Mouse (Mus musculus) embryonic facial prominence, embryonic 15.5 days (tissue): Measurements from ENCODE around the gene Fam186b. TPM values are rescaled to one million over a fixed set of nuclear protein-coding genes. Genes with fewer than 3 reads are reported as not detected.

ENCODE experiments used
- ATAC-seq: fragments of 200-750 bp; cut with Nextera tagmentation; 2 replicates; pipeline ENCODE4 v1.8.0; 2017; ENCODE audit warnings: low read depth, moderate TSS enrichment; ENCODE audit not compliant: insufficient number of reproducible peaks, low FRiP score, low TSS enrichment
- H3K27ac ChIP-seq: fragments of 300-500 bp; sonication (generic); replicated peaks from 2 replicates; pipeline ENCODE4 v1.5.1; 2015; ENCODE audit warnings: mild to moderate bottlenecking, inconsistent platforms
- H3K27me3 ChIP-seq: fragments of 300-500 bp; sonication (generic); 2 replicates; pipeline ENCODE4 v1.6.1; 2015; ENCODE audit warnings: inconsistent platforms
- H3K36me3 ChIP-seq: fragments of 300-500 bp; sonication (generic); 2 replicates; pipeline ENCODE4 v1.6.1; 2015; ENCODE audit warnings: mild to moderate bottlenecking, inconsistent platforms
- H3K4me1 ChIP-seq: fragments of 300-500 bp; sonication (generic); 2 replicates; pipeline ENCODE4 v1.6.1; 2015; ENCODE audit warnings: inconsistent platforms
- H3K4me2 ChIP-seq: fragments of 300-500 bp; sonication (generic); replicated peaks from 2 replicates; pipeline ENCODE4 v1.6.1; 2015; ENCODE audit warnings: mild to moderate bottlenecking, inconsistent platforms
- H3K4me3 ChIP-seq: fragments of 300-500 bp; sonication (generic); replicated peaks from 2 replicates; pipeline ENCODE4 v1.5.1; 2015; ENCODE audit warnings: mild to moderate bottlenecking, inconsistent platforms
- H3K9ac ChIP-seq: fragments of 300-500 bp; sonication (generic); 2 replicates; pipeline ENCODE4 v1.6.1; 2015; ENCODE audit warnings: inconsistent platforms
- H3K9me3 ChIP-seq: fragments of 300-500 bp; sonication (generic); replicated peaks from 2 replicates; pipeline ENCODE4 v1.6.1; 2016; ENCODE audit warnings: inconsistent platforms
- WGBS: fragments of 180-500 bp; shearing (Covaris S2); methylation state at CpG from one replicate; pipeline ENCODE4 v1.1.7; 2015; 5-methylcytosine and 5-hydroxymethylcytosine counted together
- polyA plus RNA-seq: library from polyadenylated mRNA; unstranded; fragments of >200 nt; fragmentation: Nextera tagmentation; extraction: Ambion mirVana; gene quantifications from 2 replicates; pipeline ENCODE4 v1.2.1, GENCODE M21; 2015

Gene Fam186b
- polyA plus RNA-seq: 0.14 and 0.27 TPM in 2 replicates

- no peaks in the 10 kb centered on the region for H3K27me3 ChIP-seq
- peak within 1 kb of the TSS; percentile 73 for H3K4me3 ChIP-seq
- H3K4me1 ChIP-seq: peaks cover 17% of the 10 kb centered on the region; the same call in 1 of the 2 replicates
- ATAC-seq: no peak; the same call in 1 of the 2 replicates
- WGBS: under 1% methylated on average over 17 of the region's 17 CpGs
- no peaks in the 10 kb centered on the region for H3K36me3 ChIP-seq
- peak within 1 kb of the TSS; percentile 51 for H3K9ac ChIP-seq
- H3K4me2 ChIP-seq: peak within 1 kb of the TSS; percentile 73
- no peaks in the 10 kb centered on the region for H3K9me3 ChIP-seq
- peak within 1 kb of the TSS; percentile 93 for H3K27ac ChIP-seq
Observed at GRCm38 (mm10) chr15:99295484-99295981, at the start of gene Fam186b. TSS of gene Fam186b (minus strand) at chr15:99295888.

GRCm38 (mm10) chr15:99344961-99345360 is 49.3 kb upstream of the Fam186b start:
- ATAC-seq: peak; percentile 53; the same call in 1 of the 2 replicates
- H3K9ac ChIP-seq: no peak overlapping the region
- no peak overlapping the region for H3K4me2 ChIP-seq
- 48% methylated on average over 4 of the region's 4 CpGs for WGBS
- no peaks in the 10 kb centered on the region for H3K9me3 ChIP-seq
- H3K36me3 ChIP-seq: no peaks in the 10 kb centered on the region
- no peak overlapping the region for H3K4me3 ChIP-seq
- H3K27ac ChIP-seq: peak overlapping the region; percentile 83
- H3K27me3 ChIP-seq: no peaks in the 10 kb centered on the region
- peaks cover 65% of the 10 kb centered on the region for H3K4me1 ChIP-seq

GRCm38 (mm10) chr15:99344148-99344870 is 48.6 kb upstream of the Fam186b start:
- Histone ChIP-seq H3K9ac (no peak overlapping the region), H3K27ac (peak overlapping the region; percentile 83), H3K27me3 (no peaks in the 10 kb centered on the region), H3K4me1 (peaks cover 65% of the 10 kb centered on the region), H3K9me3 (no peaks in the 10 kb centered on the region), H3K4me3 (no peak overlapping the region), H3K4me2 (0 out of 2 replicates have a peak overlapping the region, but pooled peaks have one; percentile 15), H3K36me3 (no peaks in the 10 kb centered on the region)
- ATAC-seq: peak; percentile 56
- WGBS: 34% methylated on average over 8 of the region's 8 CpGs

GRCm38 (mm10) chr15:99343414-99344147 is 47.9 kb upstream of the Fam186b start:
- peak overlapping the region; percentile 83 for H3K27ac ChIP-seq
- 0 out of 2 replicates have a peak overlapping the region, but pooled peaks have one; percentile 15 for H3K4me2 ChIP-seq
- H3K27me3 ChIP-seq: no peaks in the 10 kb centered on the region
- H3K9me3 ChIP-seq: no peaks in the 10 kb centered on the region
- H3K36me3 ChIP-seq: no peaks in the 10 kb centered on the region
- no peak overlapping the region for H3K4me3 ChIP-seq
- H3K4me1 ChIP-seq: peaks cover 67% of the 10 kb centered on the region
- H3K9ac ChIP-seq: no peak overlapping the region
- 26% methylated on average over 5 of the region's 5 CpGs for WGBS
- ATAC-seq: peak; percentile 61; the same call in 1 of the 2 replicates

GRCm38 (mm10) chr15:99342194-99342981 is 46.7 kb upstream of the Fam186b start:
- ATAC-seq: no peak
- Histone ChIP-seq H3K4me3 (no peak overlapping the region), H3K27ac (peak overlapping the region; percentile 83), H3K4me1 (peaks cover 70% of the 10 kb centered on the region), H3K36me3 (no peaks in the 10 kb centered on the region), H3K9ac (no peak overlapping the region), H3K9me3 (no peaks in the 10 kb centered on the region), H3K4me2 (no peak overlapping the region), H3K27me3 (no peaks in the 10 kb centered on the region)
- WGBS: 61% methylated on average over 9 of the region's 9 CpGs

- Histone ChIP-seq H3K36me3 (no peaks in the 10 kb centered on the region), H3K4me1 (peaks cover 77% of the 10 kb centered on the region), H3K4me3 (no peak overlapping the region), H3K9ac (no peak overlapping the region), H3K27me3 (no peaks in the 10 kb centered on the region), H3K4me2 (no peak overlapping the region), H3K9me3 (no peaks in the 10 kb centered on the region), H3K27ac (no peak overlapping the region)
- ATAC-seq: no peak
- 94% methylated on average over 3 of the region's 3 CpGs for WGBS
Observed at GRCm38 (mm10) chr15:99341102-99341501, 45.4 kb upstream of the Fam186b start.

- H3K4me3 ChIP-seq: no peak overlapping the region
- H3K36me3 ChIP-seq: 0 out of 2 replicates have a peak, but pooled peaks cover 6% of the 10 kb centered on the region
- no peaks in the 10 kb centered on the region for H3K27me3 ChIP-seq
- no peak overlapping the region for H3K27ac ChIP-seq
- no peaks in the 10 kb centered on the region for H3K9me3 ChIP-seq
- no peak for ATAC-seq
- H3K9ac ChIP-seq: no peak overlapping the region
- peaks cover 78% of the 10 kb centered on the region for H3K4me1 ChIP-seq
- H3K4me2 ChIP-seq: no peak overlapping the region
- 35% methylated on average over 6 of the region's 6 CpGs for WGBS
Observed at GRCm38 (mm10) chr15:99339669-99340068, 44.0 kb upstream of the Fam186b start.

GRCm38 (mm10) chr15:99338916-99339315 is 43.2 kb upstream of the Fam186b start:
- peaks cover 78% of the 10 kb centered on the region for H3K4me1 ChIP-seq
- 0 out of 2 replicates have a peak, but pooled peaks cover 6% of the 10 kb centered on the region for H3K36me3 ChIP-seq
- ATAC-seq: no peak
- no peaks in the 10 kb centered on the region for H3K27me3 ChIP-seq
- no peak overlapping the region; the same call in 1 of the 2 replicates for H3K27ac ChIP-seq
- no peak overlapping the region for H3K9ac ChIP-seq
- WGBS: 63% methylated on average over 2 of the region's 2 CpGs
- no peaks in the 10 kb centered on the region for H3K9me3 ChIP-seq
- no peak overlapping the region for H3K4me3 ChIP-seq
- H3K4me2 ChIP-seq: no peak overlapping the region

- Histone ChIP-seq H3K4me3 (no peak overlapping the region), H3K4me1 (peaks cover 70% of the 10 kb centered on the region), H3K36me3 (0 out of 2 replicates have a peak, but pooled peaks cover 14% of the 10 kb centered on the region), H3K9ac (no peak overlapping the region), H3K9me3 (no peaks in the 10 kb centered on the region), H3K27me3 (no peaks in the 10 kb centered on the region), H3K27ac (peak overlapping the region; percentile 95), H3K4me2 (no peak overlapping the region)
- ATAC-seq: no peak
- WGBS: 73% methylated on average over 8 of the region's 8 CpGs
Observed at GRCm38 (mm10) chr15:99335801-99336320, 40.2 kb upstream of the Fam186b start.

- H3K9ac ChIP-seq: no peak overlapping the region
- no peak overlapping the region for H3K4me2 ChIP-seq
- peak overlapping the region; percentile 95 for H3K27ac ChIP-seq
- peak; percentile 26; the same call in 1 of the 2 replicates for ATAC-seq
- H3K4me1 ChIP-seq: peaks cover 59% of the 10 kb centered on the region
- no peaks in the 10 kb centered on the region for H3K9me3 ChIP-seq
- peaks cover 23% of the 10 kb centered on the region for H3K36me3 ChIP-seq
- 51% methylated on average over 6 of the region's 6 CpGs for WGBS
- no peak overlapping the region for H3K4me3 ChIP-seq
- no peaks in the 10 kb centered on the region for H3K27me3 ChIP-seq
Observed at GRCm38 (mm10) chr15:99334500-99334899, 38.8 kb upstream of the Fam186b start.
